Mouse (Mus musculus) right cerebral cortex, adult 18-20 months (tissue): ENCODE measurements around the gene Eif4a1.
"Not testable (repeated sequence)": the region's sequence is repeated elsewhere in the genome, so short reads cannot be mapped to it uniquely, and the experiment has no call there.

ENCODE experiments used
- DNase-seq: peaks from one replicate; pipeline ENCODE4 v3.0.0; 2022; ENCODE audit warnings: mixed read lengths

The Eif4a1 gene

GRCm38 (mm10) chr11:69632284-69633089 is 39.7 kb downstream of the Eif4a1 start, which contains the start of gene Fxr2:
TSS of gene Fxr2 (plus strand) at chr11:69632990.
- peak; percentile 100 for DNase-seq

GRCm38 (mm10) chr11:69629802-69630201 is 42.4 kb downstream of the Eif4a1 start:
- DNase-seq: no peak

GRCm38 (mm10) chr11:69628286-69628685 is 43.9 kb downstream of the Eif4a1 start:
- DNase-seq: peak; percentile 69

GRCm38 (mm10) chr11:69624339-69624738 is 47.9 kb downstream of the Eif4a1 start:
- DNase-seq: not testable (repeated sequence)

- no peak for DNase-seq
Measured at GRCm38 (mm10) chr11:69623006-69623405, 49.2 kb downstream of the Eif4a1 start.

GRCm38 (mm10) chr11:69622406-69622805 is 49.8 kb downstream of the Eif4a1 start:
- no peak for DNase-seq

- DNase-seq: no peak
Measured at GRCm38 (mm10) chr11:69621571-69622268, 50.5 kb downstream of the Eif4a1 start, which contains the start of gene Sat2. TSS of gene Sat2 (plus strand) at chr11:69622024.

GRCm38 (mm10) chr11:69620394-69621081 is 51.7 kb downstream of the Eif4a1 start:
- no peak for DNase-seq

GRCm38 (mm10) chr11:69617805-69618204 is 54.4 kb downstream of the Eif4a1 start, which contains the start of gene Shbg:
TSS of gene Shbg (minus strand) at chr11:69617905.
- no peak for DNase-seq
